In genomic region chr10:22140665-22141280, GRCm38 (mm10) we compare ENCODE assay signal across 8 mouse cellular contexts. TPM values are rescaled to one million over a fixed set of nuclear protein-coding genes. Genes with fewer than 3 reads are reported as not detected.
DNase-seq lines count a peak whose midpoint lies in the region; ATAC-seq lines count a peak whose summit lies in the region.
"Had no signal": no experiment of that assay in that cellular context is flagged by ENCODE, and none has a peak within 500 bp of the region (broad histone marks: within the 10 kb centered on the region; RNA-seq: fewer than 3 reads in every experiment).

No protein-coding gene starts in this region.

- H3K4me3 ChIP-seq in intestine, embryonic 16.5 days (ENCODE audit: low read length), result peak overlapping the region; percentile 42
- H3K4me3 ChIP-seq in limb, embryonic 12.5 days (replicated peaks), result peak overlapping the region; percentile 47
- H3K4me3 ChIP-seq in midbrain, embryonic 13.5 days (replicated peaks), result peak overlapping the region; percentile 43

- WGBS in intestine, embryonic 16.5 days, result under 1% methylated on average over 19 of the region's 19 CpGs
- 1% methylated on average over 19 of the region's 19 CpGs for WGBS in limb, embryonic 12.5 days
- under 1% methylated on average over 19 of the region's 19 CpGs for WGBS in midbrain, embryonic 13.5 days

- H3K9me3 ChIP-seq in intestine, embryonic 16.5 days (ENCODE audit: control insufficient read depth, low read length), result no peaks in the 10 kb centered on the region
- H3K9me3 ChIP-seq in limb, embryonic 12.5 days, result no peaks in the 10 kb centered on the region
- H3K9me3 ChIP-seq in midbrain, embryonic 13.5 days, result no peaks in the 10 kb centered on the region

- peak; percentile 67 for ATAC-seq in intestine, embryonic 16.5 days
- ATAC-seq in limb, embryonic 12.5 days (ENCODE audit: insufficient number of reproducible peaks, insufficient read depth, low FRiP score, low TSS enrichment, low read depth), result no peak; the same call in 1 of the 2 replicates
- peak; percentile 81 for ATAC-seq in midbrain, embryonic 13.5 days

- H3K4me1 ChIP-seq in intestine, embryonic 16.5 days (ENCODE audit: control insufficient read depth, insufficient read depth, low read length), result no peaks in the 10 kb centered on the region
- no peaks in the 10 kb centered on the region for H3K4me1 ChIP-seq in limb, embryonic 12.5 days (replicated peaks)
- H3K4me1 ChIP-seq in midbrain, embryonic 13.5 days (replicated peaks), result no peaks in the 10 kb centered on the region

- no peaks in the 10 kb centered on the region for H3K36me3 ChIP-seq in intestine, embryonic 16.5 days (ENCODE audit: control insufficient read depth, insufficient read depth, low read length)
- H3K36me3 ChIP-seq in limb, embryonic 12.5 days, result no peaks in the 10 kb centered on the region
- H3K36me3 ChIP-seq in midbrain, embryonic 13.5 days, result no peaks in the 10 kb centered on the region

- peak; percentile 88 for DNase-seq in adrenal gland, adult 2 months
- peak; percentile 86 for DNase-seq in embryo, embryonic 10 days (ENCODE audit: low spot score)
- DNase-seq in gastrocnemius, postnatal 4 days (ENCODE audit: low spot score in 2 of 2), result peak; percentile 55 to 81
- peak; percentile 35 to 62 for DNase-seq in spleen, postnatal 10 days (ENCODE audit: low spot score in 2 of 2)

- H3K27ac ChIP-seq in intestine, embryonic 16.5 days (ENCODE audit: low read length), result no peak overlapping the region
- no peak overlapping the region for H3K27ac ChIP-seq in limb, embryonic 12.5 days
- H3K27ac ChIP-seq in midbrain, embryonic 13.5 days, result no peak overlapping the region

- no peaks in the 10 kb centered on the region for H3K27me3 ChIP-seq in intestine, embryonic 16.5 days (replicated peaks; ENCODE audit: control insufficient read depth, insufficient read depth, low read length)
- no peaks in the 10 kb centered on the region for H3K27me3 ChIP-seq in limb, embryonic 12.5 days
- 0 out of 2 replicates have a peak, but pooled peaks cover 3% of the 10 kb centered on the region for H3K27me3 ChIP-seq in midbrain, embryonic 13.5 days

- peak overlapping the region; percentile 65 for H3K4me2 ChIP-seq in intestine, embryonic 16.5 days (ENCODE audit: low read depth, low read length)
- H3K4me2 ChIP-seq in limb, embryonic 12.5 days, result peak overlapping the region; percentile 71
- peak overlapping the region; percentile 67 for H3K4me2 ChIP-seq in midbrain, embryonic 13.5 days (replicated peaks)

- peak overlapping the region; percentile 63 for H3K9ac ChIP-seq in intestine, embryonic 16.5 days (ENCODE audit: low read depth, low read length)
- H3K9ac ChIP-seq in limb, embryonic 12.5 days (replicated peaks), result peak overlapping the region; percentile 64
- peak overlapping the region; percentile 67 for H3K9ac ChIP-seq in midbrain, embryonic 13.5 days (replicated peaks)

RNA-seq across cellular contexts. Expression of gene E030030I06Rik, which starts 8.3 kb away (rescaled TPM):
- total RNA-seq in adrenal gland, adult 2 months (2021), result 1 to 10 TPM; 4.7 to 9.8 TPM
- 4.3 and 8.1 TPM in 2 replicates for polyA plus RNA-seq in adrenal gland, adult 2 months (2012; rRNA removed)
- 1 to 10 TPM; 2.5 to 4.3 TPM for total RNA-seq in gastrocnemius, postnatal 4 days (2021)
- polyA plus RNA-seq in intestine, embryonic 16.5 days (2015; fragmentation: Nextera tagmentation; extraction: Ambion mirVana), result 28.0 and 30.0 TPM in 2 replicates
- polyA plus RNA-seq in limb, embryonic 12.5 days (2016; fragmentation: Nextera tagmentation; extraction: Ambion mirVana), result 18.6 and 22.9 TPM in 2 replicates
- polyA plus RNA-seq in midbrain, embryonic 13.5 days (2015; fragmentation: Nextera tagmentation; extraction: Ambion mirVana), result 8.6 and 9.6 TPM in 2 replicates

RNA-seq across cellular contexts. Expression of gene Raet1e, which starts 17.6 kb away (rescaled TPM):
- 1 to 10 TPM in 1 of 2 experiments, under 1 TPM in 1; 0.31 to 2.2 TPM for total RNA-seq in adrenal gland, adult 2 months (2021)
- 0.62 and 0.69 TPM in 2 replicates for polyA plus RNA-seq in adrenal gland, adult 2 months (2012; rRNA removed)
- 1 to 10 TPM; 1.6 to 1.8 TPM for total RNA-seq in gastrocnemius, postnatal 4 days (2021)
- polyA plus RNA-seq in intestine, embryonic 16.5 days (2015; fragmentation: Nextera tagmentation; extraction: Ambion mirVana), result 3.9 and 4.1 TPM in 2 replicates
- 14.1 and 14.5 TPM in 2 replicates for polyA plus RNA-seq in limb, embryonic 12.5 days (2016; fragmentation: Nextera tagmentation; extraction: Ambion mirVana)
- 2.3 and 2.7 TPM in 2 replicates for polyA plus RNA-seq in midbrain, embryonic 13.5 days (2015; fragmentation: Nextera tagmentation; extraction: Ambion mirVana)
- total RNA-seq: left cerebral cortex, adult 8-10 months had no signal

RNA-seq across cellular contexts. Expression of gene H60b, which starts 17.6 kb away (rescaled TPM):
- under 1 TPM in 1 of 2 experiments, not detected in 1; 0.95 TPM for total RNA-seq in adrenal gland, adult 2 months (2021)
- 0.55 and 0.76 TPM in 2 replicates for polyA plus RNA-seq in adrenal gland, adult 2 months (2012; rRNA removed)
- total RNA-seq in gastrocnemius, postnatal 4 days (2021), result under 1 TPM; 0.57 to 0.86 TPM
- polyA plus RNA-seq in intestine, embryonic 16.5 days (2015; fragmentation: Nextera tagmentation; extraction: Ambion mirVana), result 0.29 and 0.31 TPM in 2 replicates
- 0.22 and 0.49 TPM in 2 replicates for polyA plus RNA-seq in limb, embryonic 12.5 days (2016; fragmentation: Nextera tagmentation; extraction: Ambion mirVana)
- 1.4 and 1.5 TPM in 2 replicates for polyA plus RNA-seq in midbrain, embryonic 13.5 days (2015; fragmentation: Nextera tagmentation; extraction: Ambion mirVana)
